Mouse (Mus musculus) heart, adult 11 months (tissue): ENCODE measurements at regions not wholly inside any gene's neighbourhood (a gene's known extent, or its start where the extent isn't known, plus 50 kb on each side); places are given as distances from the start of the nearest gene placed in this dataset.

Experiments used
- DNase-seq: peaks from one replicate; pipeline ENCODE4 v3.0.0; 2022

DNA sequence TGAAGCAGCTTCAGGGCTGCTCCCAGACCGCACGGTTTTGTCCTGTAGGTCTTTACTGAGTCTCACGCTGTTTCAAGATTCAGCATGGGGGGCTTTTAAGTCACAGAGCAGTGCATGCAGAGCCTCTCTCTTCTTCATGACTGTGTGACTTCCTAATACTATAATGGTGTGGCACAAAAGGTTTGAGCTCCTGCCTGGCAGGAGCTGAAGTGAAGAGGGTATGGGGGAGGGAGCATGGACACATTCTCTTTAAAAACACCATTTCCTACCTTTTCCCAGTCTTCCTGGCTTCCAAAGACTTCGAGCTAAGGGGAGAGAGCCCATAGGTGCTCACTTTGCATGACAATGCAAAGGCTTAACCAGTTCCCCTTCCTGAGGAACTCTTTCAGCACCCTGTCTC, 934.9 kb upstream of the Gm5150 start:
- DNase-seq: no peak

DNA sequence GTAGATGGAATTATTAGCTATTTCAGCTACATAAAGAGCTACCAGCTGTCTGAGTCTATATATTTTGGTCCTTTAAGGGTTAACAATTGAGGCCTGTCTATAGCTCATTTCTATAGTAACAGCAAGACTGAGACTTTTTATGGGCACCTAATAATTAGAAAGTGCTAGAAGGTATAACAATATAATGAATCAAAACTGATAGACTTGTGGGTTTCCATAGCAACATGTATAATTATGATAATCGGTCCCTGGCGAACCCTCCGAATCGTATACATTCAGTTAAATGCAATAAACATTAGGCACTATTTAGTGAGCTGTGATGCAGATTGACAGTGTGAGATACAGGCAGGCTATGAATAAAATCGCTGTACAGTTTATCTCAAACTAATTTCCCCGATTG, 933.3 kb upstream of the Gm5150 start:
- no peak for DNase-seq

DNA sequence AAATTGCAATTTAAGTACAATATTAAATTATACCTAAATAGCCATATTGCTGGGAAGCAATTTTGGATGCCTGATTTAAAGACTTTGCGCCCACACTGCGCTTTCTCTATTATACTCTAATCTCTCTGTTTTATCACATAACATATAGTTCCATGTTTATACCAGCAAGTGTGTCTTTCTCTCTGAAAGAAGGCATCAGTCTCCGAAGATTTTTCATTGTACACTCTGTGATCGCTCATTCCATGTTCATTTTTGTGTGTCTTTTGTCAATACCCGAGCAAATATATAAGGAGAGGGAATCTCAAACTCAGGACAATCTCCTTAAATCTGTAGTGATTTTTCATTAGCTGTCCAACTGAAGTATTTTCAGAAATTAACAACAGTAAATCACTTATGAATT, 932.9 kb upstream of the Gm5150 start:
- DNase-seq: no peak

DNA sequence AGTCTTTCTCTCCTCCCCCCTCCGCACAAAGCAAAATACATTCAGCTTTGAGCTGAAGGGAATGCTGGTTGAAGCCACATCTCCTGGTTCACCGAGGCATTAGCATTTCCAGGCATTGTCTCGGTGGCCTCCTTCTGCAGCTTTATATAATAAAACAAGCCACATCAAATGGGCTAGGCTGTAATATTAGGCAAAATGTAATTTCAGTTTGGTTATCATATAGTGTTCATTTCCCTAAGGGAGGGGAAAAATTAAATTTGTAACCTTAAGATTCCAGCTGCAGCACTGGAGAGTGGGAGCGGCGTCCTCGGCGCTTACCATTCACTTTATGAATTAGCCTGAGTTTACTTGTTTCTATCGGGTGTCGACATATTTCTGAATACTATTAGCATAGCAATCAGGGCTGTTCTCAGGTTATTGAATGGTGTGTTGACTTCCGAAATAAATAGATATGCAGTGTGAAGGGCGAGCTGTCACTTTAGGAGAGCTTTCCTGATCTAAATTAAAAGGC, 932.3 kb upstream of the Gm5150 start:
- DNase-seq: no peak

DNA sequence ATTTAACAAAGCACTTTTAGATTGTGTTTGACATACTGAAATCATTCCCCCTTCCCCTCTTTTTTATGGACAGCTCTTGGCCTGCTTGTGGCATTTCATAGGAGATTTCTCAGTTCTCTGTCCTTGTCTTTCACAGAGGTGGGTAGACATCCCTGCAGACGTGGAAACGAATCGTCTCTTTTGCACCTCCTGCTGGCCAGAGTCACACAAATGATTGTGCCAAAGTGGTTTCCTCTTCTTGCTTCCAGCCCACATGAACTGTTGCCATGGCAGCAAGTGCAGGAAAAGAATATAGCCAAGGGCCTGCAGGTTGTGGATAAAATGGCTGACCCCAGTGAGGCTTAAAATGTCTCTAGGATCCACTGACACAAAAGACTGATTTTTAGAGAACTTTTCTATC, 924.1 kb upstream of the Gm5150 start:
- DNase-seq: peak; percentile 80

DNA sequence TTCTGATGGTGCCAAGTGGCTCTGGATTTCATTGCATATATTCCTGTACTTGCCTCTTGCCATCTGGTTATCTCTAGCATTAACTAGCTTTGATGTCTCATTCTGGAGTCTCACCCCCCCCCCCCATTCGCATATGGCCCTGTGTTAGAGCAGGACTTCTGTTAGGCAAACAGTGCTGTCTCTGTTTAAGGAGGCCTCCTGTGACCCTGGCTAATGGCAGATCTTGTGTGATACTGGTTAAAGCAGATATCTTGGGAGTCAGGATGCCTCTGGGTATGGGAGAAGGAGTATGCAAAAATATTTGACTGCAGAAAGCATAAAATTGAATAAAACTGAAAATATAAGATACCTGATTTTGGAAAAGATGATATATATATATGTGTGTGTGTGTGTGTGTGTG, 923.6 kb upstream of the Gm5150 start:
- no peak for DNase-seq

DNA sequence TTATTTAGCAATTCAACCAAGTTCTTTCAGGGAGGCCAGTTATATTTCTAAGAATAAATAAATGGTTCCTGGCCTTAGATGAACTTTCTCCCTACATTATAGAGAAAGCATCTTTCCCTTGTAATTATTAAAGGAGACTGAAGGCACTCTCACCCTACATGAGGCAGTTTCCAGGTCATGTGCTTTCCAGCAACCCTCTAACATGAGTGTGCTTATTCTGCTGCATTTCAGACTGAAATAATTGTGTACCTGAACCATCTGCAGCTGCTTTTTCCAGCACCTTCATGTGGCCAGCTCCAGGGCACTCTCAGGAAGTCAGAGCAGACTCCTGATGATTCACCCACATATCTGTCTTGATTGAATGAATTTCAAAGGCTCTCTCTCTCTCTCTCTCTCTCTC, 917.8 kb upstream of the Gm5150 start:
- no peak for DNase-seq

DNA sequence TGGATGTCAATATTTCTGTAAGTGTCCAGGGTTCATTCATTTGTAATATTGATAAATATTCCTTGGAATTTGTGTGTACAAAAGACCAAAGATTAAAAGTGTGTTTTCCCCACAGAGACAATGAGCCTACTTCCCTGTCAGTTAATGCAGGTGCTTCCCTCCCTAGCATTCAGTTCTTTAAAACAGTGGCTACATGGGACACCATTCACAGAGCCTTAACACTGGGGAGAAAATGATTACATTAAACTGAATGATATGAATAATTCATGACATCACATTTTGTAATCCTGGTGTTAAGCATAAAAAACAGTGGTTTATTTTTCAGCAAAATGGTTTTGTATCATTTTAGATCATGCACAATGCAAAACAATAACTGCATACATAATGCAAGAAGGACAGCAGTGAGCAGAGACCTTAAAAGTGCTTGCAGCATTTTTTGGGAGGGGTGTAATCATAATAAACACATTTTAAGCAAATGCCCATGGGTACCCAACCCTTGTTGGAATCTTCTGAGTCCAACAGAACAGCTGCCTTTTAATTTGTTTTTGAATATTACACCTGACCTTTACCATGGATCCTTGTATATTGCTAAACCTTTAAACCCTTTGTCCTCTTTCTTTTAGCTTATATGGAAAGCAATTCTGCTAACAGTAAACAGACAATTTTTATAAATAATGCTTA, 917.1 kb upstream of the Gm5150 start:
- no peak for DNase-seq

DNA sequence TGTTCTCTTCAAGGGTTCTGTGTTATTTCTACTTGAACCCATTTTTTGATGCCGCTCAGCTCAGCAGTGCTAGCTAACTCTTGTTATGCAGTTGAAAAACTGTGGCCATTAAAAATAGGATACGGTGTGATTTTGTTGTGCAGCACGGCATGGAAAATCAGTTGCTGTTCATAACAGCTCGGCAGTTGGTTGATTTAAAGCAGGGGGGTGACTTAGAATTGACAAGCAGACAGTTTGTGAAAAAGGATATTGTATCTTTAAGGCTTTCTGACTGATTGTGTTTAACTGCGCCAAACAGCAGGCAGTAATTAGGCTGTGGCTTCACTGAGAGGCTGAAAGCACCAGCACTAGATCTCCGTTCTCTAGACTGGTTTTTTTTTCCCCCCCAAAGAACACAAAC, 915.1 kb upstream of the Gm5150 start:
- DNase-seq: no peak

DNA sequence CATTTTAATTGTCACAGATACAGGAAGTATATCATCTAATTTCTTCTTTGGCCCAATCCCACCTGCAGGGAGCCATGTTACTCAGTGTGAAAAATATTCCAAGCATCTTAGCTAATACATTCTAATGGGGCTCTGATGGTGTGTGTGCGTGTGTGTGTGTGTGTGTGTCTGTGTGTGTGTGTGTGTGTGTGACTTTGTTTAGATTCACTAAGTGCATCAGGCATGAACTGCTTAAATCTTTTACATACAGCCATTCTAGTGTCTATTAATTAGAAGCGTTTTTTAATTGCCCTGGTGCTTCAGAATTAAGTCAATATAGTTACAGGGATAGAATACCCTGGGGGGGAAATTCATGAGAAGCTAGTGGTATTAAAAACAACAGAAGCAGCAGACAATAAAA, 912.1 kb upstream of the Gm5150 start:
- no peak for DNase-seq

DNA sequence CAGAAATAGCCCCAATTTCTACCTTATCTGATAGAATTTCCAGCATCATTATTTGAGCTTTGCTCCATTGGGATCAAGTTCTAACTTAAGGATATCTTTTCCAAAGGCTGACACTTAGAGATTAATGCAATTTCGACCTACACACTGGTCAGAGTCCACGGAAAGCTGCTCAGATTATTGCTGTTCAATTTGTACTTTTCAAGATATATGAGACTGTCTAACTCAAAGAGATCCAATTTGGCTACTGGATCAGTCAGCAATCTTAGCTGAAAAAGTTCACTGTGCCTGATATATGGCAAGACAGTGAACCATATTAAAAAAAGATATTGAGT, 909.8 kb upstream of the Gm5150 start:
- DNase-seq: no peak

DNA sequence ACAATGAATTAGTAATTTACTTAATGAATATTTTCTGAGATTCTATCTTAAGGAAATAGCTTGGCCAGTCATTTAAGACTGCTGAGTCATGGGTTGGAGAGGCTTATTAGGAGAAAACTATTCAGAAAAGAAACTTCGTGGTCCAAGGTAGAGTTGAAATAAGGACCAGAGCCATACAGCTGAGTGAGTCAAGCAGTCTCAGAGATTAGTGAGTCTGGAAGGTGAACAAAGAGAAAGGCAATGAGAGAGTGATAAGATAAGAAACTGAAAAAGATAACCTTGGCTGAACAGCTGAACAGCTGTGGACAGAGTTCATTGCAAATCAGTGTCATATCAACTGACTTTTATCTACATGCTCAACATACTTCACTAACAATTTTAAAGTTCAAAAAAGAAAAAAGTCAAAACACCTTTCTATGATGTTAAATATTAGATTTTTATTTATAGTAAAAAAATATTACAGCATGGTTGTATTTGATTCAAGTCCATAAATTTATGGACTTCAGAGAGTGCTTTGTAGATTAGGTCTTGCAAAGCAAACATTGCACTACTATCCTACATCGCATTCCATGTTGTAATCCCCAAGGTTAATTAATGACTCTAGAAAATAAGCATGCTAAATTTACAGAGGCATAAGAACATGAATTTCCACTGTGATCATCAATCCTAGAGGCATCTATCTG, 909.3 kb upstream of the Gm5150 start:
- no peak for DNase-seq

DNA sequence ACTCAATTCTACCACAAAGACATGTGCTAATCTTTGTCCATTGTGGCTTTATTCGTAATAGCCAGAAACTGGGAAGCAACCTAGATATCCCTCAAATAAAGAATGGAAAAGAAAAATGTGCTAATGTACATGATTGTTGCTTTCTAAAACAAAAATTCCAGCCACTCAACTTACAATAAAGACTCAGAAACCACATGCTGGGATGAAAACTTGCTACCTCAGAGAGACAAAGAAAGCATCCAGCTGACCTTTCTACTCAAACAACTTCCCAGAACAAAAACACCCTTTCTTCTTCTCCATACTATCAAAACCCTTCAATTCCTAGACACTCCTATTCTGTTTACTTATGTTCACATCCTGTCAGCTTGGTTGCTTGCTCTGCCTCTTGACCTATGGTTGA, 881.9 kb upstream of the Gm5150 start:
- DNase-seq: no peak

DNA sequence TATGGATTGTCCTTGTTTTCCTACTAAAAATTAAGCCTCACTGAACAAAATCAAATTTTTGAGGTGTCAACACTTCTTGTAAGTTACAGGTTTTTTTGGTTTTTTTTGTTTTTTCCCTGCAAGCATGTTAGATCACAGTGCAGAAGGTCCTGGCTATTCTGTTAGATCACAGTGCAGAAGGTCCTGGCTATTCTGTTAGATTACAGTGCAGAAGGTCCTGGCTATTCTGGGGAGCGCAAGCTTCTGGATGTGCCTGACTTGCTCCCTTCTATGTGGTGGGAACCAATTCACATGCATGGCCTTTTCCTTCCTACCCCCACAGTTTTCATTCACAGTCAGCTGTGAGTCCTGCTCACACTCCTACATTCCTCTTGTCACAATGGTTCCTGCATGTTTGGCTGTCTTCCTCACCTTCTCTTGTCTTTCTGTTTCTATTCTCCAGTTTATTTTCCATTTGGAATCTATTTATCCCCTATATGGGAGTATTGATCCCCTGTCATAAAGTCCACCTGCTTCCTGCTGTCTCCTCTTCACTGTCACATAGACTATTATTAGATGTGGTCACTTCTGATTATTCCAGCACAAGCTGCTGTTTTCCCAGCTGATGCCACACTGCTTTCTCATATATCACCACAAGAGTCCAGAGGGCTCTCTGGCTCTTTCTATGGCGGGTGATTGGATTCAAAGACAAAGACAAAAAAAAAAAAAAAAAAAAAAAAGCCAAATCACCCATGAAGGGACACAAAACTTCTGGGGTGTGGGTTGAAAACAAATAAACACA, 866.3 kb upstream of the Gm5150 start:
- no peak for DNase-seq

DNA sequence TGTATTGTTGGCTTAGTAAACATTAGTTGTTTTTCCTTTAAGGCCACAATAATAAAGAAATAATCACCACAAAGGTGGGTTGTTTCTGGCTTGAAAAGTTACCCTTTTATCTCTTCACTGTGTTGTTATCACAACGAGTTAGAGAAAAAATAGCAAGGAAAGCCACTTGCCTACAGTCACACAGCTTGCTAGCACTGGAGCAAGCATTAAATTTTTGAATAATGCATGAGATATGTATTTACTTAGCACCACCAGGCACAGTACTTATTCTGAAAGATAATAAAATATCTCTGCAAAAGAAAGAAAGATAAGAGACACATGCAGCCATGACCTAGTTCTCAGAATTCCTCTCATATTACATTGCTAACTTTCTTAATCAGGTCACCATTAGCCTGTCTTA, 853.8 kb upstream of the Gm5150 start:
- DNase-seq: no peak

DNA sequence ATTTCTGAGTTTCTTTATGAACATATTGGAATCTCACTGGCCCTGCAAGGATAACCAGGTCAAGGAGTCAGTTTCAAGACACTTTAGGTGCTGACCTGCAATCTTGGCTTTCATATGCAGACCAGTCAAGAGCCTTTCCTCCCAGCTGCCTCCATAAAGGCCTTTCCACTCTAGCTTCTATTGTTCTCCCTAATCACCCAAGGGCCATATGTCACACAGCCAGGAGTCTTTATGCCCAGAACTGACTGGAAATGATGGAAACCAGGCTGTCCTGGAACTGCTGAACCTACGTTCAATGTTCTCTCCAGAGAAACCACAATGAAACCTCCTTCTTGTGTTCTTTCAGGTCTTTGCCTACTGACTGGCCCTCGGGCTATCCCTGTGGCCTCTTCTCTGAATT, 852.7 kb upstream of the Gm5150 start:
- DNase-seq: no peak

DNA sequence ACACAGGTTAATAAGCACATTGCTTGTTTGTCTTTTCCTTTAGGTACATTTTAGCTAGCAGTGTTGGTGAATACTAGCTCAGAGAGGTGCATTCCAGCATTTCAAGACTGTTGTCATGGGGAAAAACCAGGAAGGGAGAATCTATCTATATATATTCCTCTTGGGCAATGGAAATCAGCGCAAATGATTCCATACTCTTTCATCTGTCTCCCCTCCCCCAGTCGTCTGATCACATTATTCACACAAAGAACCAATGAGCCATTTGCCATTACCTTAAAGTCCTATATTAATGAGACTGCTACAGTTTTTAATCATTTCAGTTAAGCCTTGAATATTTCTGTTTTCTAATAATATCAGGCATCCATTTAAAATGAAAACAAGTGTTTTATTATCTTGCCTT, 849.0 kb upstream of the Gm5150 start:
- DNase-seq: no peak

DNA sequence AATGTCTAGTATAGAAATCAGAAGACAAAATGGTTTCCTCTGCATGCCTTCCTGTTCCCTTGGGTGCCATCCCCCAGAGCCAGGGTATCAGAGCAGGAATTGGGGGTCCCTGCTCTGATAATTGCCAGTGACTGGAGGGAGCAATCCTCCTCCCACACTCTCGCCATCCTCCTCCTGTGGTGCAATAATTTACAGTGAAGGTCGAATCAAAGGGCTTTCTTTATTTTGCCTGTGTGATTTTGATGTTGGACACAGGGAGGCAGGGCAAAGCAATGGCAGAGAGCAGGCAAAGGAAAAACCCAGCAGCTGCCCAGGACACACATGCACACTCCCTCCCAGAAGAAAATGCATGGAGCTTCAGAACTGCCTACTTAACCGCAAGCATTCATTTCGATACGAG, 847.8 kb upstream of the Gm5150 start:
- DNase-seq: no peak

DNA sequence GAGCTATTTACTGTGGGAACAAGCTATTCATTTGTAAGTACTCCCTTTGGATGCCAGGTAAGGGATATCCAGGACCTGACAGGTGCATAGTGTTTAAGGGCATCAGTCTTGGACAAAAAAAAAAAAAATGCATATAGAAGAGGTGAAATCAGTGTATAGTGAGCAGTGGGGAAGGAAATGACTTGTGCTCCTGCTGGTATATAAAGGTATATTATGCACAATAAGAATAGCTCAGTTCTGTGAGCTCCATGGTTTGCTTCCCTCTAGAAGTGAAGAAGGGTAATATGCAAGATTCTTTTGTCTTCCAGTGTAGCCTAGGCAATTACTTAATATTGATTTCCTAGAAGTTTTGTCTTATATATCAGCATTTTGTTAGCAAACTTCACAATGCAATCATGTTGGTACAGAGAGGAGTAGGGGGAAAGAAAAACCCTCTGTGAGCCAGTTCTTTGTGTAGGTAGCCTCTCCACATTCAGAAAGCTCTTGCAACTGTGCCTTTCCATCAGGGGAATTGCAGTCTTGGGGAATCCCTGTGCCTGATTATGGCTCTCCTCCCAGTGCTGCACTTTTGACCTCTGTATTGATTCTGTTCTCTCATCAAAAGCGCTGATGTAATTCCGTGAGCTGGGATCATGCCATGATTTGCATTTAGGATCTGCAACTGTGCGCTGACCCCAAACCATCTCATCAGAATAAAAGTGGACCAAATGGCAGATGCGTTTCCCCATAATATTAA, 840.7 kb upstream of the Gm5150 start:
- DNase-seq: no peak

DNA sequence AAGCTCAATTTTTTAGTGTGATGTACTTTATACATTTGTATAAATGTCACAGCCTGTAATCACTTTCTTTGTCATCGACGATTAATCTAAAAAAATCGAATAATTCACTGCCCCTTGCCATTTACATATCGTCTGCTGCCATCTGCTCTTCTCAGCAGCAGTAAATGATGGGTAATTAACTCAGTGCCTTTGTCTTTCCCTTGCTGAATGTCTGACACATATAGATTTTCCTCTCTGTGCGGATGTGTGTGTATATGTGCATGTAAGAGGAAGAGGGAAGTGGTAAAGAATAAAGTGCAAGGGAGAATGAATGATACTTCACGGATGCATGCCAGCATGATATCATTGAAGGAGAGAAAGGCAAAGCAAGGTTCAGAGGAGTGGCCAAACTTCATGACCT, 814.3 kb upstream of the Gm5150 start:
- DNase-seq: no peak

DNA sequence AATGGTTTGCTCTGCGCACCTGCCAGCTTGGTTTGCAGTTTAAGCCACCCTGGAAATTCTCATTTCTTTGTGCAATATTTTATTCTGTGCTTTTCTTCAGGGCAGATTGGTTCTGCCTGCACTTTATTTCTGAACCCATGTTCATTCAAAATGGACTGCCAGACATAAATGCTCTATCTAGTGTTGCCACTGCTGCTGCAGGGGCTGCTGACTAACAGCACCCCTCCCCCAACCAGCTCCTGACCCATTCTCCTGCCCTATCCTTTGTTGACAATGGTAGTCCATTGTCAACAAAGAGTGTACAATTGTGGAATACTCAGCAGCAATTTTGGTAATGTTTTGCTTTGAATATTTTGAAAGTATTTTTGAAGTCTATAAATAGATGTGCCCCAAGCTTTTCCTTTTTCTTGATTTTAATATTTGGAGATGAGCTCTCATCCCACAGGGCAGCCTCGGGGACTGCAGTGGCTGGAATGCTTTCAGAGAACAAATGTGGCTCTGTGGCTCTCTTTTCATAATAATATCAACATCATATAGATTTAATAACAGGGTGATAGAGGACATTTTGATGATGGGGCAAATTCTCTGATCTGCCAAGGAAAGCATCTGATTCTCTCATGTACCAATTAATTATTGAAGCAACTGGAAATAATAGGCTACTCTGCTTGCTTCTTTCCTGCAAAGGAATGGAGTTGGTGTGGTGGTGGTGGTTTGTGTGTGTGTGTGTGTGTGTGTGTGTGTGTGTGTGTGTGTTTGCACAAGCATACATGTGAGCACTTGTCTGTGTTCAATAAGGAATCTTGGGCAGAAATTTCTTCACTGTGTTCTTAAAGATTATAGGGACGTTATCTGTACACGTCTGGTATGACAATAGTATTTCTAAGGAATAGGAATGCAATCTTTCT, 813.2 kb upstream of the Gm5150 start:
- no peak for DNase-seq

DNA sequence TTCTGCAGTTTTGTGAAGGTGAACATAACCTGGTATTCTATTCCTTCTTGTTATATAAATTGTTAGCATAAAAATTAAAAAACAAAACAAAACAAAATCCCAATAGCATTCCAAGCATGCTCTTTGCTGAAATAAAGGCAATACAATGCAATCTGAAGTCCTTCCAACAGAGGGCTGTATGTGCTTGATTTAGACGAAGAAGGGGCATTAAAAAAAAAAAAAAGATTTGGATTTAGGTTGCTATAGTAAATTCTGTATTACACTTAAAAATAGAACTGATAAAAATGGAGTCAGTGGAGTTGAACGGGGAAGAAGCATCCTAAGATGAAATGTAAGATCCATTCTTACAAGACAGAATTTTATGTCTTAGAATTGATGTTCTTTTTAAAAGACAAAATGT, 810.6 kb upstream of the Gm5150 start:
- DNase-seq: no peak
